Mouse (Mus musculus): ENCODE results near the gene Prep.

Gene Prep

GRCm38 (mm10) chr10:45066931-45067308 lies at the start of gene Prep:
Gene Prep, plus strand, starts transcription at chr10:45067203.
- DNase-seq (ENCODE audit: extremely low spot score): peak; percentile 86

- DNase-seq (ENCODE audit: extremely low spot score): no peak
Observed at GRCm38 (mm10) chr10:45017352-45017751, 49.7 kb upstream of the Prep start.

DNA sequence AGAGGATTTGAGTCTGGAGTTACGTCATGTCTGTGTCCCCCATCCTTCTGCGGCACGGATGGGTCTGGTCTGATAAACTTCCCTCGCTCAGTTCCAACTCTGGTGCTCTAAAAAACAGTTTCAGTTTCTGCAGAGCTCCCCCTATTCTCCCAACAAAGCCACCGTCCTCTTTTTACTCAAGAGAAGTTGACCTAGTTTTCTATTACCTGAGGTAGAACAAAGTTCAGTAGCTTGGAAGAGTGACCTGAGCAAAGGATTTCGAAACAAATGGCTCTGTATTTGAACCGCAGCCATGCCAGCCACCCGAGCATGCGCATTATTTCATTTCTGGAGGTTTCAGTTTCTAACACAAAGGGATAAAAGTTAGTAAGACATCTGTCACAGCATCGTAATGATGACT lies 49.2 kb upstream of the Prep start:
- no peak for DNase-seq (ENCODE audit: extremely low spot score)

DNA sequence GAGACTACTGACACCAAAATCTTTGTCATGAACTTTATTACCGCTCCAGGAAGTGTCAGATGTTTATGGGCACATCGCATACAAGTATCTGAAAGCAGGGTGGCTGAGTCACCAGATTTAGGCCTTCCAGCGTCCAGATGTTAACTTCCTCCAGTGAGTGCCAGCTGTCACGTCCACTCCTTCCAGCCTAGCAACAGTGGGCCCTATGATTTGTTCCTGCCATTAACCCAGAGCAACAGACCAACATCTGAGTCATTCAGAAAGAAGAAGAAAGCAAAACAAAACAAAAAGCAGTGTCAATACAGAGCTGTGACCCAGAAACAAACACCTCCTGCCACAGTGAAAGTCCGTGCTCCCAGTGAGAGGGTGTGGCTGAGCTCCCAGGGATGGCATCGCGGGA lies 47.6 kb upstream of the Prep start:
- no peak for DNase-seq (ENCODE audit: extremely low spot score)

- DNase-seq (ENCODE audit: extremely low spot score): no peak
Observed at GRCm38 (mm10) chr10:45019849-45020248, 47.2 kb upstream of the Prep start.

GRCm38 (mm10) chr10:45020291-45020690 lies 46.7 kb upstream of the Prep start:
- no peak for DNase-seq (ENCODE audit: extremely low spot score)

- DNase-seq (ENCODE audit: extremely low spot score): peak; percentile 42
Observed at GRCm38 (mm10) chr10:45025184-45025583, 41.8 kb upstream of the Prep start.

- DNase-seq (ENCODE audit: extremely low spot score): no peak
Observed at GRCm38 (mm10) chr10:45026935-45027334, 40.1 kb upstream of the Prep start.

- DNase-seq (ENCODE audit: extremely low spot score): peak; percentile 76
Observed at GRCm38 (mm10) chr10:45045268-45045928, 21.6 kb upstream of the Prep start.

- DNase-seq (ENCODE audit: extremely low spot score): no peak
Observed at GRCm38 (mm10) chr10:45048158-45048557, 18.8 kb upstream of the Prep start.

DNA sequence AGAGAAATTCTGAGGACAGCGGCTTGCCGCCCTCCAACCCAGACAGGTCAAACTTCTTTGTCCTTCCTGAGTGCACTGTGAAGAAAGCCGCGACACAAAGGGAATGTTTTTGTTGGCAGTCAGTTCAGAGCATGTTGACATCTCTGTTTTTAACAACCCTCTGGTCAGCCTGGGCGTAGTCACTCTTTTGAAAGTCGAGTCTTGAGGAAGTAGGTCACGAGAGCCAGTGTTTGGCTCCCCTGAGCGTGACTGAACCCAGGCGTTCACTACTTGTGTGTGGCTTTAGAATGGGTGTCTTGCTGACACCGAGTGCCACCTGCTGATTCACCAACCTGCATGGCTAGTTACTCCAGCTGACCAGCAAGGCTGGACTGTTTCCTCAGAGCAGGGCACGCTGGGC lies 18.4 kb upstream of the Prep start:
- DNase-seq (ENCODE audit: extremely low spot score): no peak

DNA sequence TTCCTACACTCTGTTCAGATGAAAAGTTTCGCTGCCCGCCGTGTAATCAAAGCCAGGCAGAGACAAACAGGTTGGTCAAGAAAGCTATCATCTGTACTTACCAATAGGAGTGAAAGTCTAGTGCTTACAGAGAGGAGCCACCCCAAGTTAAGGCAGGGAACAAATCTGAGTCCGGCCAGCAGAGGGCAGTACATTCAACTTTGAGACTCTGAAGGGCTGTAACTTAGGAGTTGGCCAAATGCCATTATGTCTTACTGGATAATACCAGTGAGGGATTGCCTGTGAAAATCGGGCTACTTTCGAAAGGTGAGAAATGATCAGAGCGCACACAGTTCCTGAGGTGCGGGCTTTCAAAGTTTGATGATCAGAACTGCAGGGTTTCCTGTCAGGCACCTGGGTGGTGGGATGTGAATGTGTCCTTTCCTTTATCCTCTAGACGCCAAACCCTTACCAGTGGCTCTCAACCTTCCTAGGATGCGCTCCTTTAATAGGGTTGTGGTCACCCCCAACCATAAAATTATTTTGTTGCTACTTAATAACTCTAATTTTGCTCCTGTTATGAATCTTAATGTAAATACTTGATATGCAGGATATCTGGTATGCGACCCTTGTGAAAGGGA lies 15.8 kb upstream of the Prep start:
- peak; percentile 75 for DNase-seq (ENCODE audit: extremely low spot score)

DNA sequence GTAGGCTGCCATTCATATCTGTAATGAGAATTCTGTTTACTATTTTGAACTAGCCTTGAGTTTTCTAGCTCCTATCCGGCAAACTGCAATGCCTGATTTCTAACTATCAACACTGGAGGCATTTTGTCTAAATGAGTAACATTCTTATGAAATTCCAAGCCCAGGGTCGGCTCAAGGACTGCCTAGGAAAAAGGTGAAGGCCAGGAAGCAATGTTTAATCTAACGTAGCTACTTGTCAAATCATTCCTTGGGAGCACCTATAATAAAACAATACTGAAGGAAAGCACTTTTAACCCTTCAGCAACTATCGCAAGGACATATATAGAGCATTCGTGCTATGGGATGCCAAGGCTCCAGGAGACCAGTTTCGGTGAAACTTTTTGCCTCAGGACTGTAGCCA lies 8.6 kb upstream of the Prep start:
- DNase-seq (ENCODE audit: extremely low spot score): no peak

GRCm38 (mm10) chr10:45060841-45061240 lies 6.2 kb upstream of the Prep start:
- DNase-seq (ENCODE audit: extremely low spot score): no peak

- DNase-seq (ENCODE audit: extremely low spot score): no peak
Observed at GRCm38 (mm10) chr10:45066131-45066930, 672 bp upstream of the Prep start.

DNA sequence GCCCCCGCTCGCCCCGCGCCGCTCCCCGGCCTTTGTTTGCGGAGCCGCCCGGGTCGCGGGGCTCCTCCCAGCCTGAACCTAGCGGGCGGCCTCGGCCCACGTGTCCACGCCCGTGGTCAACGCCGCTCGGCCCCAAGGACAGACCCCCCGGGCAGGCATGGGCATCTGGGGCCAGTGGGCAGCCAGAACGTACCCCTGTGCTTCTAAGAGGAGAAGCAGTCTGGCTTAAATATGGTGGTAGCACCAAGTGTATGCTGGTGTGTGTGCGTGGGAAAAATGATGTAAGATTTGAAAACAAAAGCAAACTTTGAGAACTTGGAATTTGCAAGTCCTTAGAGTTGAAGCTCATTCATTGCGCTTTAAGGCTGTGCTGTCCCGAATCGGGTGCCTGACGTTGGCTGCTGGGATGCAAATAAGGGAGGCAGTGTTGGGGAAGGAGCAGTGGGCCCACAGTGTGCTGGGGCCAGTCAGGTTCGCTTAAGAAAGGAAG lies 478 bp downstream of the Prep start:
- no peak for DNase-seq (ENCODE audit: extremely low spot score)

DNA sequence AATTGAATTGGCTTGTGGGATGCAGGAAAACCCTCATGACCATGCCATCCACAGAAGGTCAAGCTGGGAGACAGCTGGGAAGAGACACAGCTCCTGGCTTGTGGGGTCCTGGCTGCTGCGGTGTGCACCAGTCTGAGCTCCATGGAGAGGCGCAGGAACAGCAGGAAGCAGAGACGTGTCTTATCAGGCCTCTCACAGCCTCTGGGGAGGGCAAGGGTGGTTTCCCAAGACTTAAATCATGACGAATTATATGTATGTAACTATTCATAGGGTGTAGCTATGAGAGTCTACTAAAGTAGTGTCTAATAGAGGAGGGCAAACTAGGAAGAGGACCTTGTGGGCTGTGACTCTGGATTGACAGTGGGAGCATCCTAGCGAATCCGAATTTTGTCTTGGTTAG lies 2.6 kb downstream of the Prep start:
- DNase-seq (ENCODE audit: extremely low spot score): no peak

DNA sequence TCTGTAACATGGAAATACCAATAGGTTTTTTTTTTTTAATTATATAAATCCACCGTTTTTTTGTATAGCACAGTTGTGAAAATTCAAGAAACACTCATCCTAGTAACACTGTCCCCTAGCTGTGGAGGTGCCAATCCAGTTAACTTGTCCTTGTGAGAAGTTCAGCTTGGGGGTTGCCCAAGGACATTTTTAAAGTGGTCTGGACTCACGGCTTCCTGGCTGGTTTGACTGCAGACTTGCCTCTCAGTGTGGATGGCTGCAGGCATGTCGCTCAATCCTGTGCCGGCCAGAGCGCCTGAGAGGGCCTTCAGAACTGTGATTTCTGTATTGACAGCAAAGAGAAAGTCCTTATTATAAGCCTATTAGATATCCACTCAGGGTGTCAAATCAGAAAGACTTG lies 3.4 kb downstream of the Prep start:
- no peak for DNase-seq (ENCODE audit: extremely low spot score)

GRCm38 (mm10) chr10:45070929-45071813 lies 4.2 kb downstream of the Prep start:
- DNase-seq (ENCODE audit: extremely low spot score): no peak

- no peak for DNase-seq (ENCODE audit: extremely low spot score)
Observed at GRCm38 (mm10) chr10:45072339-45072738, 5.3 kb downstream of the Prep start.

DNA sequence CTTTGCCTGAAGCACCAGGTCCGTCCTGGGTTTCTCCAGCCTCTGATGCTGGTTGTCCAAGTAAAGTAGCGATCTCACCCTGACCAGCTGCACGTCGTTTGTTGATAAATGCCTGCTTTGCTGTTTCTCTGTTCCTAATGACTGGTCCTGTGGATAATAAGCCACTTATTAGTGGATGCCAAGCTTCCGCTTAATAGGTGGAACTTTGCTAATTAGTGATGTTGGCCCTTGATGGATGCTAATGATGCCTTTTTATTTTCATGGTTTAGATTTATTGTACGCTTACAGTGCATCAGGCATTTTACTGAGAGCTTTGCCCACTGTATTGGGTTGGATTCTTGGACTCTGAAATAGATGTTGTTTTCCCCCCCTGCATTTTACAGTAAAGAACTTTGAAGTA lies 7.5 kb downstream of the Prep start:
- no peak for DNase-seq (ENCODE audit: extremely low spot score)

Data from embryo, embryonic 9.5 days (tissue).